Mouse (Mus musculus) retina, postnatal 1 day (tissue): ENCODE results near the gene Agrn.
A peak's percentile ranks its signal among the peaks of the same experiment; 100 is the strongest.
"Not testable (repeated sequence)": the region's sequence is repeated elsewhere in the genome, so short reads cannot be mapped to it uniquely, and the experiment has no call there.

Experiments
- DNase-seq: peaks from one replicate; pipeline ENCODE4 v3.0.0-alpha.2; 2012

Gene Agrn

GRCm38 (mm10) chr4:156200623-156201475 is 3.6 kb upstream of the Agrn start, which contains the start of gene Isg15:
Gene Isg15, minus strand, starts transcription at chr4:156200818.
- no peak for DNase-seq

- DNase-seq, result peak; percentile 95
These were observed 529 bp upstream of the Agrn start for GRCm38 (mm10) chr4:156197829-156198205.

- peak; percentile 79 for DNase-seq
These were observed 1.1 kb downstream of the Agrn start for GRCm38 (mm10) chr4:156195927-156196870.

GRCm38 (mm10) chr4:156194346-156194745 is 2.9 kb downstream of the Agrn start:
- no peak for DNase-seq

- DNase-seq, result no peak
These were observed 3.4 kb downstream of the Agrn start for GRCm38 (mm10) chr4:156193906-156194305.

GRCm38 (mm10) chr4:156193200-156193590 is 4.1 kb downstream of the Agrn start:
- DNase-seq, result no peak

GRCm38 (mm10) chr4:156192421-156193199 is 4.7 kb downstream of the Agrn start:
- DNase-seq, result no peak

- DNase-seq, result peak; percentile 82
These were observed 8.4 kb downstream of the Agrn start for GRCm38 (mm10) chr4:156188811-156189323.

- no peak for DNase-seq
These were observed 9.0 kb downstream of the Agrn start for GRCm38 (mm10) chr4:156188162-156188810.

GRCm38 (mm10) chr4:156185950-156186850 is 11.1 kb downstream of the Agrn start:
- DNase-seq, result peak; percentile 88

- peak; percentile 29 for DNase-seq
These were observed 11.8 kb downstream of the Agrn start for GRCm38 (mm10) chr4:156185456-156185949.

- peak; percentile 35 for DNase-seq
These were observed 12.9 kb downstream of the Agrn start for GRCm38 (mm10) chr4:156184291-156184954.

- no peak for DNase-seq
These were observed 13.5 kb downstream of the Agrn start for GRCm38 (mm10) chr4:156183747-156184146.

GRCm38 (mm10) chr4:156177630-156178029 is 19.7 kb downstream of the Agrn start:
- no peak for DNase-seq

- no peak for DNase-seq
These were observed 25.5 kb downstream of the Agrn start for GRCm38 (mm10) chr4:156171828-156172227.

- DNase-seq, result no peak
These were observed 28.2 kb downstream of the Agrn start for GRCm38 (mm10) chr4:156169129-156169528.

GRCm38 (mm10) chr4:156168611-156169010 is 28.7 kb downstream of the Agrn start:
- DNase-seq, result no peak

GRCm38 (mm10) chr4:156166477-156166876 is 30.8 kb downstream of the Agrn start:
- no peak for DNase-seq

GRCm38 (mm10) chr4:156154771-156155170 is 42.5 kb downstream of the Agrn start:
- DNase-seq, result no peak

- not testable (repeated sequence) for DNase-seq
These were observed 46.4 kb downstream of the Agrn start for GRCm38 (mm10) chr4:156150887-156151286.
